Mouse (Mus musculus) layer of hippocampus, adult 18-20 months (tissue): Measurements from ENCODE around the gene Bicc1. TPM values are rescaled to one million over a fixed set of nuclear protein-coding genes. Genes with fewer than 3 reads are reported as not detected.
A peak's percentile ranks its signal among the peaks of the same experiment; 100 is the strongest.

ENCODE experiments used
- DNase-seq, 2 experiments: peaks; one replicate each; pipeline ENCODE4 v3.0.0; 2022; ENCODE audit warnings: low spot score in 2 of 2
- long read RNA-seq: library from polyadenylated mRNA; stranded (forward); transcript quantifications from one replicate; pipeline ENCODE4 v2.0.0, GENCODE M21; 2021
- total RNA-seq, 2 experiments: library from RNA; stranded (reverse); gene quantifications; 2 replicates each; pipeline ENCODE4 v1.2.3; 2021

Gene Bicc1
- total RNA-seq = 1 to 10 TPM; 3.6 to 4.1 TPM
- long read RNA-seq, partial matches to known transcripts = 1 of 7 reads
- long read RNA-seq, other reads (novel, unspliced or antisense) = 6 of 7 reads

DNA sequence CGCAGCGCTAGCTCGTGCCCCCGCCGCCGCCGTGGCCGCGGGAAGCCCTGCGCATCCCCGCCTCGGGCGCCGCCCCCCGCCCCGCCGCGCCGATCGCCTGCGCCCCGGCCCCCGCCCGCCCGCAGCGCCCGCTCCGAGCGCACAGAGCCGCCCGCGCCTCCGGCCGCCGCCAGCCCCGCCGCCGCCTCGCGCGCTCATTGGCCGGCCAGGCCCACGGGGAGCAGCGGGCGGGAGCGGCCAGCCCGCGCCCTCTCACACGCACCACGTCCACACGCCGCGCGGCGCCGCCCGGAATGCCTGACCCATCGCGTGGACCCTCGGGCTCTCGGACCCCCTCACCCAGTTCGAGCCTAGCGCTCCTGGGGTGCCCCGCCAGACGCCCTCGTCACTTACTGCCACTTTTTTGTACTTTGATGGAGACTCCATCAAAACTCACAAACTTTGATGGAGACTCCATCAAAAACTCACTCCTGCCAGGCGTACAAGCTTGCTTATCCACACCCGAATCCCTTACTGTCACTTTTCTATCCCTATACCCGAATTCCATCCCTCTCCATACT lies at the start of gene Bicc1:
TSS of gene Bicc1 (minus strand) at position 25 of the 560 bp plus-strand sequence.
- DNase-seq = peak in 1 of 2 experiments; percentile 13

DNA sequence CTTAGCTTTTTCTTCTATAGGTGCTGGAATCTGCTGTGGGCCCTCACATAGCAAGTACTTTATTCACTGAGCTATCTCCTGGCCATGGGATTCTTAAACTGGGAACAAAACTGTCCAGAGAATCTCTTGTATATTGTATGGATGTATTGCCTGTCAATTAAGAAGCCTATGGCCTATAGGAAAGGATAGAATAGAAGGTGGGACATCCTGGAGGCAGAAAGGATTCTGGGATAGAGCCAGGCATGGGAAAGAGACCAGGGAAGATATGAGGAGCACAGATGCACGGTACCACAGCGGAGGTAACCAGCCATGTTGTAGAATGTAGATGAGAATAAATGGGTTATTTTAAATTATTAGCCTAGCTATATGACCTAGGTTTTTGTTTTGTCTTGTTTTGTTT lies 42.0 kb upstream of the Bicc1 start:
- DNase-seq = no peak

- peak; percentile 7 to 52 for DNase-seq
Observed at GRCm38 (mm10) chr10:71200964-71201363, 41.5 kb upstream of the Bicc1 start.

GRCm38 (mm10) chr10:71198676-71199075 lies 39.2 kb upstream of the Bicc1 start:
- no peak for DNase-seq

GRCm38 (mm10) chr10:71197036-71197785 lies 37.7 kb upstream of the Bicc1 start:
- no peak for DNase-seq

GRCm38 (mm10) chr10:71195501-71195900 lies 36.0 kb upstream of the Bicc1 start:
- no peak for DNase-seq

DNA sequence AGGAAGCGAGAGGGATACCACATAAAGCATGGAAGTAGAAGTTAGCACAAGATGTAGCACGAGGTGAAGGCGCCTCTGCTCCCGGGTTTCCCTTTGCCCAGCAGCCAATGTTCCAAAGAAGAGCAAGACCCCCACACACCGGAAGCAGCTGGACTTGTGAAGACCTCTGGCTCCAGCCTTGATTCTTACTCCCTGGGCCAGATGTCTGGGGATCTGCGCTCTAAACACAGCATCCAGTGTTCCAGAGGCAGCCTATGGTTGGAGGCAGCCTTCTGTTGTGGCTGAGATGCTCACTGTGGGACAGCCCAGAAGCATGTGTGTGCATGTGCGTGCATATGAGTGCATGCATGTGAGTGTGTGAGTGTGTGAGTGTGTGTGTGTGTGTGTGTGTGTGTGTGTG lies 35.2 kb upstream of the Bicc1 start:
- no peak for DNase-seq

- no peak for DNase-seq
Observed at GRCm38 (mm10) chr10:71193319-71193718, 33.8 kb upstream of the Bicc1 start.

DNA sequence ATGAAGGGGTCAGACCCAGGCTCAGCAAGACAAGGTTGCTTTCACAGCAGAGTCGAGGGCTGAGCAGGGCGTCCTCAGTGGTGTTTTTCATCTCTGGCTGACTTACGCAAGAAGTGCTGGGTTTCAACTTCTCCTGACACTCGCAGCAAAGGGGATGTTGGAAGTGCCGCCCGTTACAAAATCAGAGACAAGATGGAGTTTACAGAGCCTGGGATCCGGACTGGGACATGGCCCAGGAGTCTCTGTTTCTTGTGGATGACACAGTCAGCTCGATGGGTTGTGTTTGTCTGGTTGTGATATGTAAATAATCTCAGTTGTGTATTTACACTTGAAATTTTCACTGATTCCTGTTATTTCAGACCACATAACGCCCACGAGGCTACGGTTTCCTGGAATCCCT lies 33.4 kb upstream of the Bicc1 start:
- peak in 1 of 2 experiments; percentile 7 for DNase-seq

- DNase-seq = no peak
Observed at GRCm38 (mm10) chr10:71188681-71189080, 29.2 kb upstream of the Bicc1 start.

GRCm38 (mm10) chr10:71185059-71185458 lies 25.6 kb upstream of the Bicc1 start:
- DNase-seq = no peak

- no peak for DNase-seq
Observed at GRCm38 (mm10) chr10:71183339-71184031, 24.0 kb upstream of the Bicc1 start.

DNA sequence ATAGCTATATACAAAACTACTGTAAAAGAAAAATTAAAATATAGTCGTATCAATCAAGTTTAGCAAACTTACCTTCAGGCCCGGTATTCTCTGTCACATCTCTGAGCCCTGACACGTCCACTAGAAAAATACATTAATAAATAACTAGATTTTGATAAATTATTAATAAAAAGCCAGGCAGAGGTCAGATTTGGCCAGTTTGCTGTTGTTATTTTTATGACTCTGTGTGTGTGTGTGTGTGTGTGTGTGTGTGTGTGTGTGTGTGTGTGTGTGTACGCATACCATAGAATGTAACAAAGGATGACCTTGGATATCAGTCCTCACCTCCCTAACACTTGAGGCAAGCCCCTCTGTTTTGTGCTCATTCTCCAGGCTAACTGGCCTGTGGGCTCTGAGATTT lies 22.4 kb upstream of the Bicc1 start:
- no peak for DNase-seq

GRCm38 (mm10) chr10:71181091-71181490 lies 21.6 kb upstream of the Bicc1 start:
- DNase-seq = no peak

GRCm38 (mm10) chr10:71180057-71180456 lies 20.6 kb upstream of the Bicc1 start:
- DNase-seq = no peak

GRCm38 (mm10) chr10:71177201-71177600 lies 17.7 kb upstream of the Bicc1 start:
- DNase-seq = no peak

GRCm38 (mm10) chr10:71176341-71176740 lies 16.8 kb upstream of the Bicc1 start:
- DNase-seq = no peak

- no peak for DNase-seq
Observed at GRCm38 (mm10) chr10:71175280-71175679, 15.8 kb upstream of the Bicc1 start.

GRCm38 (mm10) chr10:71171414-71171813 lies 11.9 kb upstream of the Bicc1 start:
- no peak for DNase-seq

DNA sequence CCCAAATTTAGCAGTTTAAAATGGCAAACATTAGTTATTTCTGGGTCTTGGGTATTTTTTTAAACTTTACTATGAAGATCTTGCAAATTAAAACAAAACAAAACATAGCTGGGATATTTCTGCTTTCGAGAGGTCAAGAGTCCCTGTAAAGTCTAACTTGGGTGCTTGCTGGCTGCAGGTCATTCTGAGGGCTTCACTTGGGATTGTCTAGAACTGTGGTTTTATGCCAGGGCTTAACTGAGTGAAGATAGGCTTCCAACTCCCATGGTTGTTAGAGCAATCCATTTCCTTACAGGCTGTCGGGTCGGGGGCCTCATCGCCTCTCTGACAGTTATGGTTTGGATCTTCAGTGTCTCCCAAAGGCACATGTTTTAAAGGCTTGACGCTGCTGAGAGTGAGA lies 11.3 kb upstream of the Bicc1 start:
- DNase-seq = no peak

GRCm38 (mm10) chr10:71169811-71170210 lies 10.3 kb upstream of the Bicc1 start:
- no peak for DNase-seq

GRCm38 (mm10) chr10:71169171-71169570 lies 9.7 kb upstream of the Bicc1 start:
- no peak for DNase-seq
